Mouse (Mus musculus): ENCODE measurements at regions not wholly inside any gene's neighbourhood (a gene's known extent, or its start where the extent isn't known, plus 50 kb on each side); places are given as distances from the start of the nearest gene placed in this dataset.

DNA sequence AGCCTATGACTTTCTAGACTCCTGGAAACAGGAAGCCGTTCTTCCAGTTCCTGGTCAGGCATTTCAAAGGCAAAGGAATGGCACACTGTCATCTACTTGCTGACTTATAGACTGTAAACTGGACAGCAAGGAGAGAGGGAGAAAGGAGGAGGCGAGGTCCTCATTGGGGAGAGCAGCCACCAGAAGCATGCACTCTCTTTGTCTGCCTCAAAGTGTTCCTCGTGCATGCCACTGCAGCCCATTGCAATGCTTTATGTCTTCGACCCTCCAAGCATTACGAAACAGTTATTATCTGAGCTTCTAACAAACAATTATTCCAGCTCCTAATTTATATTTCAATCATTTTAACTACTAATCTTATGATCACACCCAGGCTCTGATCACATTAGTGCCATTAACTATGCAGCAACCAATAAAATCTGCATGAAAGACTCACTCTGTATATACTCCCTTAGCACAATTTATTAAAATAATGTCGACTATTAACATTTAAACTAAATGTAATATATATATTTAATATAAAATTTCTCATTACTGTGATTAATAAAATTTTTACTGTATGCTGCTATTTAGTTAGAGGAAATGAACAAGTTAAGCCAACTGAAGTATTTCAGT lies 417.1 kb downstream of the Meis1 start:
- H3K9me3 ChIP-seq (ENCODE audit: control insufficient read depth, insufficient read depth, low read depth, low read length), result no peaks in the 10 kb centered on the region
- H3K36me3 ChIP-seq (ENCODE audit: control insufficient read depth, insufficient read depth, low read length, poor library complexity, severe bottlenecking), result no peaks in the 10 kb centered on the region
- H3K4me1 ChIP-seq (ENCODE audit: control insufficient read depth in 2 of 2, insufficient read depth in 2 of 2, low read length in 2 of 2, poor library complexity in 1 of 2), result no peaks in the 10 kb centered on the region
- no peak overlapping the region for H3K9ac ChIP-seq (ENCODE audit: insufficient read depth, low read depth, low read length, poor library complexity, severe bottlenecking)
- H3K4me3 ChIP-seq (ENCODE audit: insufficient read depth in 1 of 2, low read depth in 1 of 2, low read length in 2 of 2, poor library complexity in 1 of 2, severe bottlenecking in 1 of 2), result no peak overlapping the region
- H3K27ac ChIP-seq (ENCODE audit: insufficient read depth, low read depth, low read length, poor library complexity, severe bottlenecking), result no peak overlapping the region
- no peak for DNase-seq (ENCODE audit: low read depth, low spot score)
- in situ Hi-C loops (cut with MboI; ENCODE audit: low sequenced_read_pairs in 2 of 2, unreplicated experiment in 2 of 2), result no loop called here
- TF ChIP-seq MAFK (IDR thresholded peaks at IDR 0.05; ENCODE audit: insufficient read depth, low read depth, low read length) (no peak), ZC3H11A (IDR thresholded peaks at IDR 0.05; ENCODE audit: borderline replicate concordance, low read depth, low read length) (no peak), ZNF384 (IDR thresholded peaks at IDR 0.05; ENCODE audit: low read depth, low read length) (no peak), CHD2 (IDR thresholded peaks at IDR 0.05; ENCODE audit: low read depth, low read length) (no peak), HCFC1 (IDR thresholded peaks at IDR 0.05; ENCODE audit: borderline replicate concordance, insufficient read depth, low read length) (no peak)

DNA sequence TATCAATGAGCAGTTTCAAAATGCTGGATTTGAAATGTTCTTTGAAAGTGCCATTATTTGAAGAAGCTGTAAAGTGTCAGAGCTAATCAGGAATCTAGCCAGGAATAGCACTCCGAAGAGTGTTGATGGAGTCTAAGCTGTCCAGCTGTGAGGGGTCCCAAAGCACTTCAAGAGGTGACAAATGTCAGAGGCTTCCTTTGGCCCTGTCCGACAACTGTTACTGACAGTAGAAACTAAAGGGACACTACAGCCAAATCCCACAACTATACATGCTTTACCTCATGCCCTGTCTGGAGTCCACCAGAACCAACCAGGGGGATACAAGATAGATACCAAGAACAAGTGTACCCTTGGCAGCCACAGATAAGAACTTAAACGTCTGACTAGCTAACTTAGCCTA lies 420.4 kb downstream of the Meis1 start:
- Histone ChIP-seq H3K9ac (ENCODE audit: insufficient read depth, low read depth, low read length, poor library complexity, severe bottlenecking) (no peak overlapping the region), H3K27ac (ENCODE audit: insufficient read depth, low read depth, low read length, poor library complexity, severe bottlenecking) (no peak overlapping the region), H3K9me3 (ENCODE audit: control insufficient read depth, insufficient read depth, low read depth, low read length) (no peaks in the 10 kb centered on the region), H3K4me1 (ENCODE audit: control insufficient read depth in 2 of 2, insufficient read depth in 2 of 2, low read length in 2 of 2, poor library complexity in 1 of 2) (no peaks in the 10 kb centered on the region), H3K4me3 (ENCODE audit: insufficient read depth in 1 of 2, low read depth in 1 of 2, low read length in 2 of 2, poor library complexity in 1 of 2, severe bottlenecking in 1 of 2) (no peak overlapping the region), H3K36me3 (ENCODE audit: control insufficient read depth, insufficient read depth, low read length, poor library complexity, severe bottlenecking) (no peaks in the 10 kb centered on the region)
- in situ Hi-C loops (cut with MboI; ENCODE audit: low sequenced_read_pairs in 2 of 2, unreplicated experiment in 2 of 2), result no loop called here
- DNase-seq (ENCODE audit: low read depth, low spot score), result no peak
- TF ChIP-seq HCFC1 (IDR thresholded peaks at IDR 0.05; ENCODE audit: borderline replicate concordance, insufficient read depth, low read length), result no peak
- TF ChIP-seq CHD2 (IDR thresholded peaks at IDR 0.05; ENCODE audit: low read depth, low read length), result no peak
- no peak for TF ChIP-seq ZC3H11A (IDR thresholded peaks at IDR 0.05; ENCODE audit: borderline replicate concordance, low read depth, low read length)

DNA sequence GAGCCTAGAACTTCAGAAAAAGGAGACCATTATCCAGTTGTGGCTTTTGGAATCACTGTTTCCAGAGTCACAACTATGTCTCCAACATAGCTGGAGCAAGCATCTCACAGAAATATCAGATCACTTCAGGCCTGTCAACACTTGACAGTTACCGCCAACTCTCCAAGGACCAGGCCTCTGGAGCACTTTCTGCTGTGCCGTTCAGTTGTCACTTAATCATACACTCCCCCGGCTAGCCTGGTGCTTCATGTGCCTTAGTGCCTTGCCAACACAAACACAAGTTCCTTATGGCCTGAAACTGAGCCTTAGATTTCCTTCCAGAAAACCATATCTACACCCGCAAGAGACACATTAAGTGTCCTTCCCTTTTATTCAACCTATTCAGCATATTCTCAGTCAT lies 421.8 kb downstream of the Meis1 start:
- TF ChIP-seq ZNF384 (IDR thresholded peaks at IDR 0.05; ENCODE audit: low read depth, low read length) (no peak), HCFC1 (IDR thresholded peaks at IDR 0.05; ENCODE audit: borderline replicate concordance, insufficient read depth, low read length) (no peak), CHD2 (IDR thresholded peaks at IDR 0.05; ENCODE audit: low read depth, low read length) (no peak), MAFK (IDR thresholded peaks at IDR 0.05; ENCODE audit: insufficient read depth, low read depth, low read length) (no peak), ZC3H11A (IDR thresholded peaks at IDR 0.05; ENCODE audit: borderline replicate concordance, low read depth, low read length) (no peak)
- H3K27ac ChIP-seq (ENCODE audit: insufficient read depth, low read depth, low read length, poor library complexity, severe bottlenecking), result no peak overlapping the region
- H3K9me3 ChIP-seq (ENCODE audit: control insufficient read depth, insufficient read depth, low read depth, low read length), result no peaks in the 10 kb centered on the region
- no peaks in the 10 kb centered on the region for H3K4me1 ChIP-seq (ENCODE audit: control insufficient read depth in 2 of 2, insufficient read depth in 2 of 2, low read length in 2 of 2, poor library complexity in 1 of 2)
- no peak for DNase-seq (ENCODE audit: low read depth, low spot score)
- in situ Hi-C loops (cut with MboI; ENCODE audit: low sequenced_read_pairs in 2 of 2, unreplicated experiment in 2 of 2), result no loop called here
- no peaks in the 10 kb centered on the region for H3K36me3 ChIP-seq (ENCODE audit: control insufficient read depth, insufficient read depth, low read length, poor library complexity, severe bottlenecking)
- no peak overlapping the region for H3K4me3 ChIP-seq (ENCODE audit: insufficient read depth in 1 of 2, low read depth in 1 of 2, low read length in 2 of 2, poor library complexity in 1 of 2, severe bottlenecking in 1 of 2)
- no peak overlapping the region for H3K9ac ChIP-seq (ENCODE audit: insufficient read depth, low read depth, low read length, poor library complexity, severe bottlenecking)

DNA sequence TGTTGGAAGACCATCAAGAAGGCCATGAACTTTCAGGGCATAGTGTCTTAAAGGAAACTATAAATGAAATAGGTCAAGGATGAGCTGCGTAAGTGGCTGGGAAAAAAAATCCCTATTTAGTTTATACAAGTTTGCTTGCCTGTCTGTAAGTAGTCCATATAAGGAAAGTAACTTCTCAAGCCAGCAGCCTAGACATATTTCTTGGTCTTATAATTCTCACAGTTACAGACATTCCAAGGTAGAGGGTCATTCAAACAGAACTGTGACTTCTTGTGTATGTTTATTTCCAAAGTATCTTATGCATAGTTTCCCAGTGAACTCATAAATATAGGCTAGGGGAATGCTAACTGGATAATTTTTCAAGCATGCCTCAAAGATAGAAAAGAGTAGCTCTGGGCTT lies 428.3 kb downstream of the Meis1 start:
- in situ Hi-C loops (cut with MboI; ENCODE audit: low sequenced_read_pairs in 2 of 2, unreplicated experiment in 2 of 2), result no loop called here
- DNase-seq (ENCODE audit: low read depth, low spot score), result no peak
- TF ChIP-seq HCFC1 (IDR thresholded peaks at IDR 0.05; ENCODE audit: borderline replicate concordance, insufficient read depth, low read length) (no peak), ZNF384 (IDR thresholded peaks at IDR 0.05; ENCODE audit: low read depth, low read length) (no peak), ZC3H11A (IDR thresholded peaks at IDR 0.05; ENCODE audit: borderline replicate concordance, low read depth, low read length) (no peak), CHD2 (IDR thresholded peaks at IDR 0.05; ENCODE audit: low read depth, low read length) (no peak), MAFK (IDR thresholded peaks at IDR 0.05; ENCODE audit: insufficient read depth, low read depth, low read length) (no peak)
- H3K4me1 ChIP-seq (ENCODE audit: control insufficient read depth in 2 of 2, insufficient read depth in 2 of 2, low read length in 2 of 2, poor library complexity in 1 of 2), result no peaks in the 10 kb centered on the region
- no peaks in the 10 kb centered on the region for H3K36me3 ChIP-seq (ENCODE audit: control insufficient read depth, insufficient read depth, low read length, poor library complexity, severe bottlenecking)
- no peaks in the 10 kb centered on the region for H3K9me3 ChIP-seq (ENCODE audit: control insufficient read depth, insufficient read depth, low read depth, low read length)
- no peak overlapping the region for H3K9ac ChIP-seq (ENCODE audit: insufficient read depth, low read depth, low read length, poor library complexity, severe bottlenecking)
- no peak overlapping the region for H3K4me3 ChIP-seq (ENCODE audit: insufficient read depth in 1 of 2, low read depth in 1 of 2, low read length in 2 of 2, poor library complexity in 1 of 2, severe bottlenecking in 1 of 2)
- H3K27ac ChIP-seq (ENCODE audit: insufficient read depth, low read depth, low read length, poor library complexity, severe bottlenecking), result no peak overlapping the region

DNA sequence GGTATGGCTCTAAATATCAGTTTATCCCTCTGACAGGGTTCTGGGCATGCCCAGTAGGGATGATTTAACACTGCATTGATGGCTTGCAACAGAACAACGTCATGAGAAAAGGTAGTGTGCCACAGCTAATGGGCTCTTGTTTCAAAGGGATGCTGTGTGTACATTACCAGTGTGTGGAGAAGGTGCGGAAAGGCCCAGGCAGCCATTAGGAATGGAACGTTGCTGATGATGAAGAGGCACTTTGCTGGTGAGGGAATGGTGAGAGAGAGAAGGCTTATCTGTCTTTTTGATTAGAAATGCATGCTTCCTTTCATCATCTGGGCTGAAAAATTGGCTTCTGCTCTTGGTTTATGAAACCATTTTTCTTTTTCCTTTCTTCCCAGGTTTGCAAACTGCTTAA lies 432.3 kb downstream of the Meis1 start:
- H3K9ac ChIP-seq (ENCODE audit: insufficient read depth, low read depth, low read length, poor library complexity, severe bottlenecking), result no peak overlapping the region
- in situ Hi-C loops (cut with MboI; ENCODE audit: low sequenced_read_pairs in 2 of 2, unreplicated experiment in 2 of 2), result no loop called here
- no peak for DNase-seq (ENCODE audit: low read depth, low spot score)
- H3K27ac ChIP-seq (ENCODE audit: insufficient read depth, low read depth, low read length, poor library complexity, severe bottlenecking), result no peak overlapping the region
- no peak for TF ChIP-seq ZNF384 (IDR thresholded peaks at IDR 0.05; ENCODE audit: low read depth, low read length)
- TF ChIP-seq HCFC1 (IDR thresholded peaks at IDR 0.05; ENCODE audit: borderline replicate concordance, insufficient read depth, low read length), result no peak
- TF ChIP-seq ZC3H11A (IDR thresholded peaks at IDR 0.05; ENCODE audit: borderline replicate concordance, low read depth, low read length), result no peak
- TF ChIP-seq MAFK (IDR thresholded peaks at IDR 0.05; ENCODE audit: insufficient read depth, low read depth, low read length), result no peak
- no peak for TF ChIP-seq CHD2 (IDR thresholded peaks at IDR 0.05; ENCODE audit: low read depth, low read length)
- no peaks in the 10 kb centered on the region for H3K4me1 ChIP-seq (ENCODE audit: control insufficient read depth in 2 of 2, insufficient read depth in 2 of 2, low read length in 2 of 2, poor library complexity in 1 of 2)
- no peaks in the 10 kb centered on the region for H3K36me3 ChIP-seq (ENCODE audit: control insufficient read depth, insufficient read depth, low read length, poor library complexity, severe bottlenecking)
- no peaks in the 10 kb centered on the region for H3K9me3 ChIP-seq (ENCODE audit: control insufficient read depth, insufficient read depth, low read depth, low read length)
- H3K4me3 ChIP-seq (ENCODE audit: insufficient read depth in 1 of 2, low read depth in 1 of 2, low read length in 2 of 2, poor library complexity in 1 of 2, severe bottlenecking in 1 of 2), result no peak overlapping the region

Measured in ES-E14 (cell line).